Mouse (Mus musculus) small intestine, adult 2 months (tissue): Measurements from ENCODE around the gene Atp8a1. TPM values are rescaled to one million over a fixed set of nuclear protein-coding genes. Genes with fewer than 3 reads are reported as not detected.

ENCODE experiments used
- H3K27ac ChIP-seq: fragments of 200-500 bp; 2 replicates; pipeline ENCODE4 v1.5.1; 2012; ENCODE audit warnings: low read depth, low read length, control low read depth, inconsistent platforms; ENCODE audit not compliant: insufficient read depth
- H3K27me3 ChIP-seq: fragments of 200-500 bp; 2 replicates; pipeline ENCODE4 v1.6.1; 2012; ENCODE audit warnings: mild to moderate bottlenecking, moderate library complexity, low read length, inconsistent platforms; ENCODE audit not compliant: control insufficient read depth, insufficient read depth
- H3K36me3 ChIP-seq: fragments of 200-500 bp; 2 replicates; pipeline ENCODE4 v1.6.1; 2012; ENCODE audit warnings: mild to moderate bottlenecking, low read length, control low read depth, inconsistent platforms; ENCODE audit not compliant: control insufficient read depth, insufficient read depth
- H3K4me1 ChIP-seq: fragments of 200-500 bp; 2 replicates; pipeline ENCODE4 v1.6.1; 2012; ENCODE audit warnings: low read length, inconsistent platforms, mixed read lengths; ENCODE audit not compliant: control insufficient read depth, insufficient read depth, insufficient read length
- H3K4me3 ChIP-seq: fragments of 200-500 bp; 2 replicates; pipeline ENCODE4 v1.5.1; 2012; ENCODE audit warnings: low read depth, mild to moderate bottlenecking, control low read depth, inconsistent platforms, low read length, moderate library complexity
- CTCF ChIP-seq: fragments of 200-500 bp; IDR thresholded peaks from 2 replicates; pipeline ENCODE4 v1.5.1; 2012; ENCODE audit warnings: low read depth, mild to moderate bottlenecking, control low read depth, inconsistent platforms, low read length, moderate library complexity, mixed read lengths; ENCODE audit not compliant: insufficient replicate concordance, insufficient read length; ENCODE audit errors: extremely low read depth
- POLR2A ChIP-seq: fragments of 200-500 bp; IDR thresholded peaks from 2 replicates; pipeline ENCODE4 v1.6.1; 2012; ENCODE audit warnings: low read depth, mild to moderate bottlenecking, control low read depth, inconsistent platforms, low read length, moderate library complexity
- WGBS: fragments of 180-500 bp; shearing (Covaris S2); methylation state at CpG from one replicate; pipeline ENCODE4 v1.1.7; 2018; 5-methylcytosine and 5-hydroxymethylcytosine counted together
- polyA plus RNA-seq: library from polyadenylated mRNA; depleted of rRNA; stranded (reverse); fragments of >200 nt; gene quantifications from 2 replicates; pipeline ENCODE4 v1.2.3, GENCODE M21; 2012

The Atp8a1 gene
- polyA plus RNA-seq, 1 experiment, result 18.6 TPM

DNA sequence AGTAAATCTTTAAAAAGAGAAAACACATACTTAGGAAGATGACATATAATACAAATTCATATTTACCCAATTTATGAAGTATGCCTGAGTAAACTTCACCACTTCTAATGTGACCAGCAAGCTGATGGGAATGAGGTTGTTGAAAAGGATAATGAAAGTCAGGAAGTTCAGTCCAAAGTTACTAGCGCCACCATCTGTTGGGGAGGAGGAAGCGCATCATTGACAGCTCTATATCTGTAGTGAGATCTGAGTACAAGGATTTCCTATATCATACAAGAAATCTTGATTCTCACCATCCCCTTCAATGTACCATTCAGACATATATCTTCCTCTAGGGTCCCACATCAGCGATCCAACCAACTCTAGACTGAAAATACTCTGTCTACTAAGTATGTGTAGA lies 82.4 kb downstream of the Atp8a1 start:
- Histone ChIP-seq H3K27me3 (no peaks in the 10 kb centered on the region), H3K36me3 (peaks cover 37% of the 10 kb centered on the region), H3K4me3 (no peak overlapping the region), H3K4me1 (no peaks in the 10 kb centered on the region), H3K27ac (no peak overlapping the region)
- over 99% methylated on average over 3 of the region's 3 CpGs for WGBS
- TF ChIP-seq CTCF (no peak), POLR2A (no peak)

DNA sequence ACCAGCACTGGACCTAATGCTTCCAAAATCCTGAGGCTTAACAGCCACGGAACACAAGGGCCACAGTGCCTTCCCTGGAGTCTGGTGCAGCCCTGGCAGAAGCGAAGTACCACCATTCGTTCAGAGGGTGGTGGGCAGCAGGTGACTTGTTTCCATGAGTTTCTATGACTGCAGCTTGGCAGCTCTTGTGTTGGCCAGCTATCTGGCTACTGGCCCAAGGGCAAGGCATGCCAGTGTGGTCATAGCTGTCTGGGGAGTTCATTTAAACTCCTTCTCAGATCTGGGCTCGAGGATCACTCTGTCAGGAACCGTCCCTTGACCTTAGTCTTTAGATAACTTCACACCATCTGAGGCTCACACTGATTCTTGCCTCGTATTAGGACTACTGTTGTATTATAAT lies 89.1 kb downstream of the Atp8a1 start:
- Histone ChIP-seq H3K4me1 (peaks cover 5% of the 10 kb centered on the region; the same call in 1 of the 2 replicates), H3K4me3 (no peak overlapping the region), H3K27me3 (no peaks in the 10 kb centered on the region), H3K36me3 (peaks cover 23% of the 10 kb centered on the region), H3K27ac (no peak overlapping the region)
- TF ChIP-seq POLR2A, result no peak
- TF ChIP-seq CTCF, result no peak
- WGBS, result 75% methylated on average over 6 of the region's 6 CpGs

- peaks cover 5% of the 10 kb centered on the region; the same call in 1 of the 2 replicates for H3K4me1 ChIP-seq
- 9% methylated on average over 6 of the region's 6 CpGs for WGBS
Measured at GRCm38 (mm10) chr5:67756138-67756537, 91.1 kb downstream of the Atp8a1 start.

DNA sequence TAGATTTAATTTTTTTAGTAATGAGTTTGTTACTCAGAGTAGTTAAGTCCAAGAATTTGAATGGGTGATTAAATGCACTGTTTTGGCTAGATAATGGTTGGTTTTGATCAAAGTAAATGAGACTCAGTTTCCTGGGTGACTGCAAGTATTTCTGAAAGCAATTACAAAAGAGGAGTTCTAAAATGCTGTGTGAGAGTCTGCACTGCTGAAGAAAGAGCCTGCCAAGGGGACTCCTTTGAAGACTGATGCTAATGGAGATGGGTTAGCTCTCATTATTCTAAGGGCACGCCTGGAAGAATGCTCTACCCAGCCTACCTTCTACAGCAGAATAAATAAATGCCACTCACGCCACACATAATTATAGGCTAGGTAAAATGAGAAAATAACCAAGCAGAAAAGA lies 94.2 kb downstream of the Atp8a1 start:
- Histone ChIP-seq H3K36me3 (peaks cover 14% of the 10 kb centered on the region), H3K27ac (no peak overlapping the region), H3K4me3 (no peak overlapping the region), H3K4me1 (peaks cover 4% of the 10 kb centered on the region; the same call in 1 of the 2 replicates), H3K27me3 (no peaks in the 10 kb centered on the region)
- WGBS, result 92% methylated on average over 2 of the region's 2 CpGs
- no peak for TF ChIP-seq CTCF
- TF ChIP-seq POLR2A, result no peak

More at GRCm38 (mm10) chr5:67756138-67756537, 91.1 kb downstream of the Atp8a1 start:
- TF ChIP-seq CTCF, result peak; percentile 82; the same call in 1 of the 2 replicates
- no peak for TF ChIP-seq POLR2A
- H3K27ac ChIP-seq, result no peak overlapping the region
- peaks cover 14% of the 10 kb centered on the region for H3K36me3 ChIP-seq
- H3K4me3 ChIP-seq, result no peak overlapping the region
- no peaks in the 10 kb centered on the region for H3K27me3 ChIP-seq

- Histone ChIP-seq H3K4me1 (peaks cover 2% of the 10 kb centered on the region; the same call in 1 of the 2 replicates), H3K27ac (no peak overlapping the region), H3K36me3 (peaks cover 15% of the 10 kb centered on the region), H3K4me3 (no peak overlapping the region), H3K27me3 (no peaks in the 10 kb centered on the region)
- TF ChIP-seq CTCF (no peak), POLR2A (no peak)
- 89% methylated on average over 10 of the region's 10 CpGs for WGBS
Measured at GRCm38 (mm10) chr5:67752629-67753028, 94.6 kb downstream of the Atp8a1 start.

GRCm38 (mm10) chr5:67752007-67752406 lies 95.2 kb downstream of the Atp8a1 start:
- Histone ChIP-seq H3K36me3 (peaks cover 18% of the 10 kb centered on the region), H3K27ac (no peak overlapping the region), H3K4me3 (no peak overlapping the region), H3K4me1 (peaks cover 2% of the 10 kb centered on the region; the same call in 1 of the 2 replicates), H3K27me3 (no peaks in the 10 kb centered on the region)
- 58% methylated on average over 3 of the region's 3 CpGs for WGBS
- TF ChIP-seq POLR2A (no peak), CTCF (peak; percentile 63; the same call in 1 of the 2 replicates)

DNA sequence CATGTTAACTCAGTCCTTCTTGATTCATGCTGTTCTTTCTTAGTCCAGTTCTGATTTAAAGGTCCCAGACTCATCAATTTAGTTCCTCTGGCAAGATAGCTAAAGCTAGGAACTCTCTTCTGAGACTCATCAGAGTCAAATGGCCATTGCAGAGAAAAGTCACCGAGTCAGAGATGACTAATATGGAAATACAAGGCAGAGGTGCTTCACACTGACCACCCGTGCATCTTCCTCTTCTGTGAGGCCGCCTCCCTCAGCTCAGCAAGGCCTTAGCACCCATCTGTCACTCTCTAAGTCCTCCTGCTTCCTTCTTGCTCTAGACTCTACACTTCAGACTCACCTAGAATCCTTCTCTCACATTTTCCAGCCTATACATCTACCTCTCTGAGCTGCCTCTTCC lies 108.0 kb downstream of the Atp8a1 start:
- Histone ChIP-seq H3K4me3 (no peak overlapping the region), H3K4me1 (no peaks in the 10 kb centered on the region), H3K36me3 (peaks cover 21% of the 10 kb centered on the region), H3K27ac (no peak overlapping the region), H3K27me3 (no peaks in the 10 kb centered on the region)
- TF ChIP-seq POLR2A, result no peak
- TF ChIP-seq CTCF, result no peak
- WGBS, result 79% methylated on average over 3 of the region's 3 CpGs
